Mouse (Mus musculus) ES-Bruce4 (cell line): ENCODE results near the gene Kdelr2. TPM values are rescaled to one million over a fixed set of nuclear protein-coding genes. Genes with fewer than 3 reads are reported as not detected.

ENCODE experiments used
- H3K27ac ChIP-seq: 2 replicates; pipeline ENCODE4 v1.5.1; 2012; ENCODE audit warnings: low read length, inconsistent platforms; ENCODE audit not compliant: insufficient read depth
- H3K27me3 ChIP-seq: 2 replicates; pipeline ENCODE4 v1.6.1; 2012; ENCODE audit warnings: mild to moderate bottlenecking, low read length, inconsistent platforms; ENCODE audit not compliant: control insufficient read depth, poor library complexity, insufficient read depth, severe bottlenecking
- H3K36me3 ChIP-seq: 2 replicates; pipeline ENCODE4 v1.6.1; 2012; ENCODE audit warnings: inconsistent platforms, mild to moderate bottlenecking, low read length, moderate library complexity; ENCODE audit not compliant: control insufficient read depth, poor library complexity, insufficient read depth, severe bottlenecking
- H3K4me1 ChIP-seq: one replicate; pipeline ENCODE4 v1.8.1; 2011; ENCODE audit warnings: low read length; ENCODE audit not compliant: control insufficient read depth, insufficient read depth
- H3K4me3 ChIP-seq: 2 replicates; pipeline ENCODE4 v1.5.1; 2011; ENCODE audit warnings: low read depth, mild to moderate bottlenecking, low read length
- H3K9ac ChIP-seq: 2 replicates; pipeline ENCODE4 v1.6.1; 2012; ENCODE audit warnings: low read depth, mild to moderate bottlenecking, inconsistent platforms; ENCODE audit not compliant: poor library complexity, severe bottlenecking
- H3K9me3 ChIP-seq: replicated peaks from 2 replicates; pipeline ENCODE4 v1.6.1; 2012; ENCODE audit warnings: mild to moderate bottlenecking, low read length, inconsistent platforms; ENCODE audit not compliant: control insufficient read depth, poor library complexity, insufficient read depth, severe bottlenecking
- CTCF ChIP-seq: IDR thresholded peaks from one replicate; pipeline ENCODE4 v1.8.1; 2011; ENCODE audit warnings: low read depth, low read length
- EP300 ChIP-seq: IDR thresholded peaks from 2 replicates; pipeline ENCODE4 v1.6.1; 2011; ENCODE audit warnings: low read depth, low read length; ENCODE audit not compliant: insufficient read depth
- POLR2A ChIP-seq: IDR thresholded peaks from one replicate; pipeline ENCODE4 v1.8.1; 2011; ENCODE audit warnings: low read length; ENCODE audit not compliant: insufficient read depth
- polyA plus RNA-seq: library from polyadenylated mRNA; stranded (reverse); fragments of >200 nt; gene quantifications from 2 replicates; pipeline ENCODE4 v1.2.4, GENCODE M21; 2011; ENCODE audit warnings: low read depth; ENCODE audit not compliant: missing spikeins, insufficient read depth, insufficient read length

The Kdelr2 gene
- polyA plus RNA-seq, 1 experiment, result 80.1 TPM

DNA sequence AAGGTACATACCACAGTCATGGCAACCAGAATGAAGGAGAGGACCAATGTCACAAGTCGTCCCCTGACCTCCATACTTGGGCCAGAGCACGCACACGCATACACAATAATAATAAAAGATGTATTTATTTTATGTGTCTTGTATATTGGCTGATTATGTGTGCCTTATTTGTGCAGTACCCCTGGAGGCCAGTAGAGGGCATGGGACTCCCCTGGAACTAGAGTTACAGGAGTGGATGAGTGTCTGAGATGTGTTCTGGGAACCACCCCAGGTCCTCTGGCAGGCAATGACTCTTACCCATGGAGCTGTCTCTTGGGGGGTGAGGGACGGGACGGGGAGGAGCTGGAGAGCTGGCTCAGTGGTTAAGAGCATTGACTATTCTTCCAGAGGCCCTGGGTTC lies 43.6 kb upstream of the Kdelr2 start:
- Histone ChIP-seq H3K4me1 (no peaks in the 10 kb centered on the region), H3K4me3 (no peak overlapping the region), H3K9me3 (no peaks in the 10 kb centered on the region), H3K27ac (no peak overlapping the region), H3K27me3 (no peaks in the 10 kb centered on the region), H3K36me3 (no peaks in the 10 kb centered on the region), H3K9ac (no peak overlapping the region)
- TF ChIP-seq EP300 (no peak), CTCF (peak; percentile 41)

DNA sequence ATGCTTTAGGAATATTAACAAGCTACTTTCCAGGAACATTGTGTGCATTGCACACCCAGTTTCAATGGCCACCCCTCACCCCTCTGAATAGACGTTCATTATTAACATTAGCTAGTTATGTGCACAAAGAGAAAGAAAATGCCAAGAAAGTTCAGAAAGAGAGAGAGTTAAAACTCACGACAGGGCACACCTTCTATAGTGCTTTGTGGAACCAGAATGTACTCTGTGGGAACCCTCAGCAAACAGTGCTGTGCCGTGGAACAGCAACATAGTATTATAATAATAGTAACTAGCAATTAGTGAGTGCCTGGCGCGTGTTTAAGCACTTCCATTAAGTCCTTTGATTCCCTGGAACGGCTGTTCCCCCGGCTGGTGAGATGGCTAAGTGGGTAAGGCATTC lies 42.2 kb upstream of the Kdelr2 start:
- Histone ChIP-seq H3K9me3 (no peaks in the 10 kb centered on the region), H3K27ac (no peak overlapping the region), H3K27me3 (no peaks in the 10 kb centered on the region), H3K4me1 (no peaks in the 10 kb centered on the region), H3K9ac (no peak overlapping the region), H3K36me3 (no peaks in the 10 kb centered on the region), H3K4me3 (no peak overlapping the region)
- TF ChIP-seq CTCF (no peak), EP300 (no peak), POLR2A (no peak)

DNA sequence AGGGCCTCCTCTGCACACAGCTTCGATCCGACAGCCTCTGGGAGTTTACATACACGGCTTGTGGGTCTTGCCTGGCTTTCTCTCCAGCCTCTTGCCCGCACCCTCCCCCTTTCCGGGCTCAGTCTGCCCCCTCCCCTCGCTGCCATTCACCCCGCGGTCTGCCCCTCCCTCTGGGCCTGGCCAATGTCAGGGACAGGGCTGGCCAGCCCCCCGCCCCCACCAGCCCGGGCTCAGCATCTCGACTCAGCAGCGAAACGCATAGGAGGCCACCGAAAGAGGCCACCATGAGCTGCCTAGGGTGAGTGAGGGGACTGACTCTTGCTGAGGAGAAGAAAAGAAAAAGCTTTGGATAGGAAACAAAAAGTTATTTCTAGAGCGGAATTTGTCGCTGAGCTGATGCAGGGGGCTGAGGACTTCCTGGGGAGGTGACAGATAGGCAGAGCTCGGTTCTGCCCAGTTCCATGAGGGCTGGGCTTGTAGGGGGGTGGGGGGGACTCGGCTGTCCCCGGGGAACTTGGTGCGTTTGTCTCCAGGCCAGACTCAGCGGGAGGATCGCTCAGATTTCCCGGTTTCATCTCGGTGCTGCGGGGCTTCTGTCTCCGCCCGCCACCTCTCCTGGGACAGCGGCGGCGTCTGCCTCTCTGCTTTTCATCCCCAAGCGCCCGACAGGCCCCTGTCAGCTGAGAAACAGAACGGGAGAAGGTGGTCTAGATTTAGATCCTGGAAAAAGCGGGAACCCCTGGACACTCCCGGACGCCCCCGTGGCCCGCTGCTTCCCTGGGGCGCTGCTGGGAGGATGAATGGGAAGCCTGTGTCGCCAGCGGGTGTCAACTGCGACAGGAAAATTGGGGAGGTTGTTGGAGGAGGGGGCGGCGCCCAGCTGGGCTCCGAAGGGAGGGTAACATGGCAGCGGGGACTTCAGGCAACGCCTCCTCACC lies 39.7 kb upstream of the Kdelr2 start:
- Histone ChIP-seq H3K9me3 (no peaks in the 10 kb centered on the region), H3K4me3 (peak overlapping the region; percentile 29), H3K4me1 (no peaks in the 10 kb centered on the region), H3K27me3 (no peaks in the 10 kb centered on the region), H3K27ac (no peak overlapping the region), H3K9ac (no peak overlapping the region), H3K36me3 (no peaks in the 10 kb centered on the region)
- no peak for TF ChIP-seq POLR2A
- no peak for TF ChIP-seq EP300
- TF ChIP-seq CTCF, result no peak

DNA sequence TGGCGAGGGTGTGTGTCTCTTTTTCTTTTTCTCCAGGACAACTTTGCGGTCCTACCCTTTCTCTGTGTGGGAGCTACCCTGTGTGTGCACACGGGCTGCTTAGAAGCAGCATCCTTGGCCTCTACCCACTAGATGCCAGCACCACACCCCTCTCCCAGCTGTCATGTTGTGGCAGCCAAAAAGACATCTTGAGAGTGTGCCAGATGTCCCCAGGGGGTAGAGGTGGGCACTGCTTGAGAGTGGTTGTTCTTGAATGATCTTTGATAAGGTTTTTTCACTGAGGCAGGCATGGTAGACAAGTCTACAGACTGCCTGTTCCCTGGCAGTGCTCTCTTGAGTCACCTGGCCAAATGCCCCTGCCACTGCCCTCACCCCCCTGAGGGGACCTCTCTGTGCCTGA lies 35.7 kb upstream of the Kdelr2 start:
- H3K36me3 ChIP-seq, result no peaks in the 10 kb centered on the region
- H3K9me3 ChIP-seq, result no peaks in the 10 kb centered on the region
- TF ChIP-seq POLR2A, result no peak
- TF ChIP-seq CTCF, result no peak
- TF ChIP-seq EP300, result no peak
- H3K4me1 ChIP-seq, result no peaks in the 10 kb centered on the region
- H3K27ac ChIP-seq, result no peak overlapping the region
- no peak overlapping the region for H3K9ac ChIP-seq
- no peak overlapping the region for H3K4me3 ChIP-seq
- H3K27me3 ChIP-seq, result no peaks in the 10 kb centered on the region

DNA sequence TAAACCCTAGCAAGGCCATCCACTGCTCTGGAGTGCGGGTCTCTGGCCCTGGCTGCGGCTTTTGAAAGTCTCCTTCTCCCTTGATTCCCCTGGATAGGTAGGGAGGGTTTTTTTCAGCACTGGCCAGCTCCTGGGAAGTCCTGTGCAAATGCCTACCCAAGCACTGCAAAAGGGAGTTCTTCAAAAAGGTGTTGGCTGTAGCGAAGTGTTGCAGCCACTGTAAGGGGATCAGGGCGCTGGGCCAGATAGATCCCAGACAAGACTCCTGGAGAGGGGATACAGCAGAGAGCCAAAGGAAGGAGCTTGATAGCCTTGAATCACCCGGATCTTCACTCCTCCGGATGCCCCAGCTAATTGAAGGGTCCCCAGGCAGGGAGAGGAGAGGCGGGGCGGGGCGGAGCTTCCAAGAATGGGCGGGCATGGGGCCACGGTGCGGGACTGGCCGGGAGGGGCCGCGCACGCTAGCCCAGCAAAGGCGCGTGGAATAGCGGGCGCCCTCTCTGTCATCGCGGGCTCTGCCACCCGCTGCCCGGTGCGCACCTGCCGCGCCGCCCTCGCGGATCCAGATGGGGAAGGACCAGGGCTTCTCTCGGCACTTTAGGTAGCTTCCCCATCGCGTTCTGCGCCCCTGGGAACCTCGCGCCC lies 33.9 kb upstream of the Kdelr2 start:
- Histone ChIP-seq H3K9ac (peak overlapping the region; percentile 32; the same call in 1 of the 2 replicates), H3K9me3 (no peaks in the 10 kb centered on the region), H3K4me3 (peak overlapping the region; percentile 45), H3K36me3 (no peaks in the 10 kb centered on the region), H3K4me1 (no peaks in the 10 kb centered on the region), H3K27me3 (no peaks in the 10 kb centered on the region), H3K27ac (no peak overlapping the region)
- TF ChIP-seq EP300 (no peak), POLR2A (no peak), CTCF (no peak)

DNA sequence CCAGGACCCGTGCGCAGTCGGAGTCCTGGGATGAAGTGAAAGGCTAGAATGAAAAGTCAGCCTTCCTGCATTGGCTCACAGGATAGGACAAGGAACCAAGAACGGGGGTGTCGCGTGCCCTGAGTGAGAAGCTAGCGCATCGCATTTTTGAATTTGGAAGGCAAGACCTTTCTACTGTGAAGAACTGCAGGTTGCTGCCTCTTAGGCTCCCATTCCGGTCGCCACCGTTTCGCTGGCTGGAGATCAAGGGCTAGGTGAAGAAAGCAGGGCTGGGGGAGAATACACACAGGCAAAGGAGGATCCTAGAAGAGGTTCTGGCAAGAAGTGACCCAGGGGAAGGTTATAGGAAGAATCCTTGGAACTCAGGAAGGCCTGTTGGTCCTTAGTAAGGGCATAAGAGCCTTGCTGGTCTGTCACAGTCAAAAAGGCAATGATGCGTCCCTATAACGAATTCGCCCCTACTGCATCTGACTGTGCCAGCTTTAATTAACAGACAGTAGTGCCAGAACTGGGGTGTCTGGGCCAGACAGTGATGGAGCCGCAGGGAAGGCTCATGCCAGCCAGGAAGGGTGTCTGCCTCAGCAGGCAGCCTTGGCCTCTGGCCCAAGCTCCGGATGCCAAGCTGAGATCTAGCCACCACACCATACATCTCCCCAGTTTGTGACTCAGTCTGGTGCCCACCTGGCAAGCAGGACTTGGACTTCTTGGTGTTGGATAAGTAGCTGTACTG lies 33.1 kb upstream of the Kdelr2 start:
- Histone ChIP-seq H3K27me3 (no peaks in the 10 kb centered on the region), H3K4me1 (no peaks in the 10 kb centered on the region), H3K9me3 (no peaks in the 10 kb centered on the region), H3K9ac (peak overlapping the region; percentile 32; the same call in 1 of the 2 replicates), H3K27ac (no peak overlapping the region), H3K36me3 (no peaks in the 10 kb centered on the region), H3K4me3 (peak overlapping the region; percentile 45; the same call in 1 of the 2 replicates)
- no peak for TF ChIP-seq EP300
